Mouse (Mus musculus): Measurements from ENCODE around the gene Klc2. TPM values are rescaled to one million over a fixed set of nuclear protein-coding genes. Genes with fewer than 3 reads are reported as not detected.

The Klc2 gene
- total RNA-seq, 2 experiments from 2014 or later = 39.5 to 45.3 TPM

- no peak for DNase-seq (ENCODE audit: low spot score in 2 of 2)
These were observed 44.8 kb downstream of the Klc2 start for GRCm38 (mm10) chr19:5073518-5073917.

GRCm38 (mm10) chr19:5073028-5073427 is 45.3 kb downstream of the Klc2 start:
- no peak for DNase-seq (ENCODE audit: low spot score in 2 of 2)

GRCm38 (mm10) chr19:5072389-5073019 is 45.9 kb downstream of the Klc2 start:
- DNase-seq (ENCODE audit: low spot score in 2 of 2) = no peak

- DNase-seq (ENCODE audit: low spot score in 2 of 2) = peak in 1 of 2 experiments; percentile 54
These were observed 46.6 kb downstream of the Klc2 start for GRCm38 (mm10) chr19:5071545-5072369.

- no peak for DNase-seq (ENCODE audit: low spot score in 2 of 2)
These were observed 47.3 kb downstream of the Klc2 start for GRCm38 (mm10) chr19:5071077-5071476.

GRCm38 (mm10) chr19:5069978-5070377 is 48.4 kb downstream of the Klc2 start:
- DNase-seq (ENCODE audit: low spot score in 2 of 2) = no peak

GRCm38 (mm10) chr19:5069486-5069885 is 48.9 kb downstream of the Klc2 start:
- no peak for DNase-seq (ENCODE audit: low spot score in 2 of 2)

GRCm38 (mm10) chr19:5068570-5069234 is 49.7 kb downstream of the Klc2 start:
- no peak for DNase-seq (ENCODE audit: low spot score in 2 of 2)

GRCm38 (mm10) chr19:5067867-5068569 is 50.3 kb downstream of the Klc2 start, which contains the start of gene Cd248:
Cd248 (plus strand) TSS chr19:5068078.
- DNase-seq (ENCODE audit: low spot score in 2 of 2) = no peak

GRCm38 (mm10) chr19:5067040-5067799 is 51.1 kb downstream of the Klc2 start:
- no peak for DNase-seq (ENCODE audit: low spot score in 2 of 2)

- no peak for DNase-seq (ENCODE audit: low spot score in 2 of 2)
These were observed 53.3 kb downstream of the Klc2 start for GRCm38 (mm10) chr19:5065104-5065503.

- no peak for DNase-seq (ENCODE audit: low spot score in 2 of 2)
These were observed 55.9 kb downstream of the Klc2 start for GRCm38 (mm10) chr19:5062446-5062845.

GRCm38 (mm10) chr19:5062041-5062440 is 56.3 kb downstream of the Klc2 start:
- DNase-seq (ENCODE audit: low spot score in 2 of 2) = no peak

GRCm38 (mm10) chr19:5060365-5061330 is 57.7 kb downstream of the Klc2 start:
- no peak for DNase-seq (ENCODE audit: low spot score in 2 of 2)

GRCm38 (mm10) chr19:5058801-5059771 is 59.3 kb downstream of the Klc2 start:
- DNase-seq (ENCODE audit: low spot score in 2 of 2) = no peak

GRCm38 (mm10) chr19:5057876-5058775 is 60.2 kb downstream of the Klc2 start:
- no peak for DNase-seq (ENCODE audit: low spot score in 2 of 2)

Data from adrenal gland, postnatal 4 days (tissue).